Mouse (Mus musculus) erythroid progenitor cell, adult 5-6 weeks (primary cell): ENCODE data around the gene Gm39566. TPM values are rescaled to one million over a fixed set of nuclear protein-coding genes. Genes with fewer than 3 reads are reported as not detected.

Source experiments
- ATAC-seq: replicated peaks from 2 replicates; pipeline ENCODE4 v1.8.0; 2016; ENCODE audit warnings: moderate number of reproducible peaks, mild to moderate bottlenecking, moderate TSS enrichment, inconsistent platforms; ENCODE audit not compliant: poor library complexity, low FRiP score, severe bottlenecking
- total RNA-seq, 2 experiments: library from RNA; stranded (forward) in 1 of 2; stranded (reverse) in 1 of 2; fragments of 150-400 nt in 1 of 2; fragments of 186-747, 209-891 nt in 1 of 2; gene quantifications; 2 replicates each; pipeline versions ENCODE4 v1.2.3 to v1.2.4; 2015 to 2017; ENCODE audit warnings: low replicate concordance in 2 of 2

The Gm39566 gene
- total RNA-seq, 2 experiments from 2014 or later, result not detected

DNA sequence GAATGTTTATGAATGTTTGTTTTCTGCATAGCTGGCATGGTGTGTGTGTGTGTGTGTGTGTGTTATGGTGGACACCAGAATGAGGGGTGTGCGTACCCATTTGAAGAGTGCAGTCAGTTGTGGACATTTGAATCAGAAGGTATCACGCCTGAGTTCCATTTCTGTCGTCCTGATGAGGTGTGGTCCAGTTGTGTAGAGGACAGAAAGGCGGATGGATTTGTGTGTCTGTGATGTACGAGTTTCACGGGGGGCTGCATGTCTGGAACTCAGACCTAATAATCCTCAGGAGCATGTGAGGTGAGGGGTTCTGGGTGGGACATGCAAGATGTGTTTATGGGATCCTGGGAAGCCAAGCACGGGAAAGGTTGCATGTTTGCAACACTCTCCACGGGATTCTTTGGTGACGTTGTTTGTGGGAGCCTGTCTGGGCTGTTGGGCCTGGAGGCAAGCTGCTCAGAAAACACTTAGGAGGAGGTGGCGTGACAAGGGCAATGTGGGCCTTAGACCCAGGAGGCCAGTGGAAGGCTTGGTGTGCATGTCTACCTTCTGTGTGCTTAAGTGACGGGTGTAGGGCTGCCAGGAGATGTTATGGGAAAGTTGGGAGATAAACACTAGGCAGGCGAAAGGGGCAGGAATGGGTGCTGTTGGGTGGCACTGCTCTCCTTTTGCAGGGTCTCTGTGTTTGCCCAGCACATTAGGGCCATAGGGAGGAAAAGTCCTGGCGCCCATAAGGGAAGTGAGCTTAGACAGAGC is 48.0 kb downstream of the Gm39566 start:
- ATAC-seq, result no peak

DNA sequence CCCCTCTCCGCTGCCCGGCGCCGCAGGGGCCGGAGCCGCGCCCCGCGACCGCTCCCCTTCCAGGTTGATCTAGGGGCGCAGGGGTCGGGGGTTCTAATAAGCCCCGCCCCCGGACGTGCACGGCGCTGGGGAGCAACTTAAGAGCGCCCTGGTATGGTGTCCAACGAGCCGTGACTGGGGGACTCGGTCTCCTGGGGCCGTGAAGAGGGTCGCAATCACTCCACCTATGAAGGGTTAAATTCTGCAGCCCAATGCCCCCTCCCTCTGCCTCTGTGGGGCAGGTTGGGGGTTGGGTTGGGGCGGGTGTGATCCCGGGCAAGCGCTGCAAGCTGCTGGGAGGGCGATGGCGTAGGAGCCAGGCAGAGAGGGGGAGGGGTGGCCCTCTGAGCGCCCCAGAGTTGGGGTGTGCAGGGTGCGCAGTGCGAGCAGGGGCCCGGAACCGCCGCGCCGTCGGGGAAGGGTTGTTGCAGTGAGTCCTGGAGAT is 48.9 kb downstream of the Gm39566 start:
- 0 out of 2 replicates have a peak, but pooled peaks have one; percentile 40 for ATAC-seq

DNA sequence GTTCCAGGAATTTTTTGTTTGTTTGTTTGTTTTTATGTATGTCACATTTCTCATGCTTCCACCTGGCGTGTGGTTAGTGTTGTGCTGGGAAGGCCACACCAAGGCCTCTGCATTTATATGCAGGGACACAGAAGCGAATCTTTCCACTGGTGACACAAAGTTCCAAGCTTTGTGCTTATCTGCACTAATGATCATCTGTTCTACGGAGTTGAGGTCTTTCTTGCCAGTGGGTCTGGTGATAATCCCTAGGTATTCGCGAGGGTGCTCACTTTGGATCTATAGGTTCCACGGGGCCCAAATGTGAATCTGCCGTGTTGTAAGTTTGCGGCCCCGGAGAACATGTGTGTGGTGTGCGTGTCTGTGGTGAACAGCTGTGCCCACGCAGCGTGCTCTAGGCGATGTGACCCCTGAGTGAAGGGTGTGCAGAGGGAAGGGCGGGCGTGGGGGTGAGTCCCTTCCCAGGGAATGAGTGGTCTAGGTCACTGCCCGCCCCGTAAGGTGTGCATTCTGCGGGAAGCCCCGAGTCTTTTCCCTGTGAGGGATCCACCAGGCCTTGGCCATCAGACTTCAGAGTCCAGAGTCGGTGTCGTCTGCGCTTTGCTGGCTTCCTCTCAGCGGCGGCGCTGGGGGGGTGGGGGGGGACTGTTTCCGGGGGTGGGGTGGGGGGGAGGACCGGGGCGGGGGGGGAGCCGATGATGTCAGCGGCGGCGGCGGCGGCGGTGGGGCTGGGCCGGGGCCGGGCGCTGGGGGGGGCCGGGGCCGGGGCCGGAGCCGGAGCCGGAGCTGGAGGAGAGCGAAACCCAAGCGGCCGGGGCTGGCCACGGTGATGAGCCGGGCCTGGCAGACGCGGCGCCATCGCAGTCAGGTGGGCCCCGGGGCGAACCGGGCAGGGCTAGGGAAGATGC is 49.6 kb downstream of the Gm39566 start, which contains the start of gene Zbtb4:
TSS of gene Zbtb4 (plus strand) at position 692 of the 905 bp plus-strand sequence.
- no peak for ATAC-seq

DNA sequence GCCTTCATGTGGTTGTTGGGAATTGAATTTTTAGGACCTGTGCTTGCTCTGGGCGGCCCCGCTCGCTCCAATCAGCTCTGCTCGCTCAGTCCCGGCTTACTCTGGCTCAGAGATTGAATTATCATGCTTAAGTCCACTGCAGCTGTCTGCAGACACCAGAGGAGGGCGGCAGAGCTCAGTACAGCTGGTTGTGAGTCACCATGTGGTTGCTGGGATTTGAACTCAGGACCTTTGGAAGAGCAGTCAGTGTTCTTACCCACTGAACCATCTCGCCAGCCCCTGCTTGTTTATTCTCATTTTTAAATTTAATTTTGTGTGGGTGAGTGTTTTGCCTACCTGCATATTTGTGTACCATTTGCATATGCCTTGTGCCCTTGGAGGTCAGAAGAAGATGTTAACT is 51.5 kb downstream of the Gm39566 start:
- ATAC-seq, result no peak

DNA sequence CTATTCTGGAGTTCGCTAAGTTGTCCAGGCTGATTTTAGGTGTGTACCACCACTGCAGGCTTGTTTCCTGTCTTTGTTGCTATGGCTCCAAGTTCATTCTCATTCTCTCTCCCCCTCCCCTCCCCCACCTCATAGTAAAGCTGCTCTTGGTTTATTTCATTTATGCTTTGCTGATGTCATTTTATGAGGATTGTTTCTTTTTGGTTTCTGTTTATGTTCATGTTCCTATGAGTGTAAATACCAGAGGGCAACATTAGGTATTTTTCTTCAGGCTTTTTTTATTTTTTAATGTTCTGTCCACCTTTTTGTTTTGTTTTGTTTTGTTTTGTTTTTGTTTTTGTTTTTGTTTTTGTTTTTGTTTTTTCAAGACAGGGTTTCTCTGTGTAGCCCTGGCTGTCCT is 53.2 kb downstream of the Gm39566 start, which contains the start of gene Slc35g3:
TSS of gene Slc35g3 (minus strand) at position 101 of the 400 bp plus-strand sequence.
- ATAC-seq, result no peak

Other genes with a start within 250 kb of the Gm39566 start
Only the 30 nearest of the 44 such genes appear.
- not detected in 2 replicates for gene Sox15, start 160.0 kb downstream of the Gm39566 start, total RNA-seq (2015; ENCODE audit: low replicate concordance)
- gene Sox15, start 160.0 kb downstream of the Gm39566 start, total RNA-seq (2017; ENCODE audit: low replicate concordance), result not detected in 2 replicates
- 12.2 and 16.2 TPM in 2 replicates for gene Mpdu1, start 152.7 kb downstream of the Gm39566 start, total RNA-seq (2015; ENCODE audit: low replicate concordance)
- gene Mpdu1, start 152.7 kb downstream of the Gm39566 start, total RNA-seq (2017; ENCODE audit: low replicate concordance), result 17.7 and 28.4 TPM in 2 replicates
- gene Cd68, start 149.1 kb downstream of the Gm39566 start, total RNA-seq (2015; ENCODE audit: low replicate concordance), result 65.0 and 66.7 TPM in 2 replicates
- gene Cd68, start 149.1 kb downstream of the Gm39566 start, total RNA-seq (2017; ENCODE audit: low replicate concordance), result 39.1 and 47.7 TPM in 2 replicates
- 233 and 247 TPM in 2 replicates for gene Eif4a1, start 142.9 kb downstream of the Gm39566 start, total RNA-seq (2015; ENCODE audit: low replicate concordance)
- 229 and 230 TPM in 2 replicates for gene Eif4a1, start 142.9 kb downstream of the Gm39566 start, total RNA-seq (2017; ENCODE audit: low replicate concordance)
- 32.3 and 41.8 TPM in 2 replicates for gene Senp3, start 133.2 kb downstream of the Gm39566 start, total RNA-seq (2015; ENCODE audit: low replicate concordance)
- 24.8 and 43.4 TPM in 2 replicates for gene Senp3, start 133.2 kb downstream of the Gm39566 start, total RNA-seq (2017; ENCODE audit: low replicate concordance)
- 3.2 TPM in 1 of 2 replicates, not detected in the other for gene Tnfsf13, start 129.5 kb downstream of the Gm39566 start, total RNA-seq (2015; ENCODE audit: low replicate concordance)
- 4.1 TPM in 1 of 2 replicates, not detected in the other for gene Tnfsf13, start 129.5 kb downstream of the Gm39566 start, total RNA-seq (2017; ENCODE audit: low replicate concordance)
- gene Tnfsf12, start 119.4 kb downstream of the Gm39566 start, total RNA-seq (2015; ENCODE audit: low replicate concordance), result 1.3 and 7.2 TPM in 2 replicates
- not detected in 2 replicates for gene Tnfsf12, start 119.4 kb downstream of the Gm39566 start, total RNA-seq (2017; ENCODE audit: low replicate concordance)
- 1.8 TPM in 1 of 2 replicates, not detected in the other for gene Tnfsfm13, start 119.2 kb downstream of the Gm39566 start, total RNA-seq (2015; ENCODE audit: low replicate concordance)
- 6.4 and 9.4 TPM in 2 replicates for gene Tnfsfm13, start 119.2 kb downstream of the Gm39566 start, total RNA-seq (2017; ENCODE audit: low replicate concordance)
- gene Polr2a, start 56.7 kb downstream of the Gm39566 start, total RNA-seq (2015; ENCODE audit: low replicate concordance), result 124 and 145 TPM in 2 replicates
- 131 and 162 TPM in 2 replicates for gene Polr2a, start 56.7 kb downstream of the Gm39566 start, total RNA-seq (2017; ENCODE audit: low replicate concordance)
- not detected in 2 replicates for gene Slc35g3, start 53.3 kb downstream of the Gm39566 start, total RNA-seq (2015; ENCODE audit: low replicate concordance)
- gene Slc35g3, start 53.3 kb downstream of the Gm39566 start, total RNA-seq (2017; ENCODE audit: low replicate concordance), result not detected in 2 replicates
- gene Zbtb4, start 49.4 kb downstream of the Gm39566 start, total RNA-seq (2015; ENCODE audit: low replicate concordance), result 2.9 and 3.8 TPM in 2 replicates
- gene Zbtb4, start 49.4 kb downstream of the Gm39566 start, total RNA-seq (2017; ENCODE audit: low replicate concordance), result 0.77 and 3.0 TPM in 2 replicates
- gene Chrnb1, start 19.4 kb downstream of the Gm39566 start, total RNA-seq (2015; ENCODE audit: low replicate concordance), result not detected in 2 replicates
- 0.77 TPM in 1 of 2 replicates, not detected in the other for gene Chrnb1, start 19.4 kb downstream of the Gm39566 start, total RNA-seq (2017; ENCODE audit: low replicate concordance)
- gene Fgf11, start 13.4 kb downstream of the Gm39566 start, total RNA-seq (2015; ENCODE audit: low replicate concordance), result not detected in 2 replicates
- gene Fgf11, start 13.4 kb downstream of the Gm39566 start, total RNA-seq (2017; ENCODE audit: low replicate concordance), result not detected in 2 replicates
- gene Tmem102, start 9.7 kb downstream of the Gm39566 start, total RNA-seq (2015; ENCODE audit: low replicate concordance), result not detected in 2 replicates
- gene Tmem102, start 9.7 kb downstream of the Gm39566 start, total RNA-seq (2017; ENCODE audit: low replicate concordance), result not detected in 2 replicates
- not detected in 2 replicates for gene Spem2, start 3.2 kb upstream of the Gm39566 start, total RNA-seq (2015; ENCODE audit: low replicate concordance)
- gene Spem2, start 3.2 kb upstream of the Gm39566 start, total RNA-seq (2017; ENCODE audit: low replicate concordance), result not detected in 2 replicates
- gene Spem1, start 6.9 kb upstream of the Gm39566 start, total RNA-seq (2015; ENCODE audit: low replicate concordance), result not detected in 2 replicates
- not detected in 2 replicates for gene Spem1, start 6.9 kb upstream of the Gm39566 start, total RNA-seq (2017; ENCODE audit: low replicate concordance)
- gene Nlgn2, start 22.5 kb upstream of the Gm39566 start, total RNA-seq (2015; ENCODE audit: low replicate concordance), result 0.72 and 0.84 TPM in 2 replicates
- gene Nlgn2, start 22.5 kb upstream of the Gm39566 start, total RNA-seq (2017; ENCODE audit: low replicate concordance), result 0.08 and 0.26 TPM in 2 replicates
- 258 and 276 TPM in 2 replicates for gene Tmem256, start 23.2 kb upstream of the Gm39566 start, total RNA-seq (2015; ENCODE audit: low replicate concordance)
- 123 and 303 TPM in 2 replicates for gene Tmem256, start 23.2 kb upstream of the Gm39566 start, total RNA-seq (2017; ENCODE audit: low replicate concordance)
- gene Plscr3, start 31.1 kb upstream of the Gm39566 start, total RNA-seq (2015; ENCODE audit: low replicate concordance), result 24.9 and 26.0 TPM in 2 replicates
- 15.1 and 27.7 TPM in 2 replicates for gene Plscr3, start 31.1 kb upstream of the Gm39566 start, total RNA-seq (2017; ENCODE audit: low replicate concordance)
- gene Tnk1, start 43.4 kb upstream of the Gm39566 start, total RNA-seq (2015; ENCODE audit: low replicate concordance), result 5.9 and 6.8 TPM in 2 replicates
- gene Tnk1, start 43.4 kb upstream of the Gm39566 start, total RNA-seq (2017; ENCODE audit: low replicate concordance), result 7.3 and 8.1 TPM in 2 replicates
- gene Tmem95, start 62.7 kb upstream of the Gm39566 start, total RNA-seq (2015; ENCODE audit: low replicate concordance), result not detected in 2 replicates
- not detected in 2 replicates for gene Tmem95, start 62.7 kb upstream of the Gm39566 start, total RNA-seq (2017; ENCODE audit: low replicate concordance)
- 0.72 and 0.84 TPM in 2 replicates for gene Kctd11, start 66.1 kb upstream of the Gm39566 start, total RNA-seq (2015; ENCODE audit: low replicate concordance)
- gene Kctd11, start 66.1 kb upstream of the Gm39566 start, total RNA-seq (2017; ENCODE audit: low replicate concordance), result 0.13 TPM in 1 of 2 replicates, not detected in the other
- gene Acap1, start 80.2 kb upstream of the Gm39566 start, total RNA-seq (2015; ENCODE audit: low replicate concordance), result 9.4 and 12.6 TPM in 2 replicates
- gene Acap1, start 80.2 kb upstream of the Gm39566 start, total RNA-seq (2017; ENCODE audit: low replicate concordance), result 8.5 and 11.6 TPM in 2 replicates
- gene 2810408A11Rik, start 85.7 kb upstream of the Gm39566 start, total RNA-seq (2015; ENCODE audit: low replicate concordance), result 2.5 TPM in 1 of 2 replicates, not detected in the other
- 0.51 TPM in 1 of 2 replicates, not detected in the other for gene 2810408A11Rik, start 85.7 kb upstream of the Gm39566 start, total RNA-seq (2017; ENCODE audit: low replicate concordance)
- 8.6 and 8.8 TPM in 2 replicates for gene Neurl4, start 85.8 kb upstream of the Gm39566 start, total RNA-seq (2015; ENCODE audit: low replicate concordance)
- gene Neurl4, start 85.8 kb upstream of the Gm39566 start, total RNA-seq (2017; ENCODE audit: low replicate concordance), result 23.2 and 59.7 TPM in 2 replicates
- gene Gps2, start 98.6 kb upstream of the Gm39566 start, total RNA-seq (2015; ENCODE audit: low replicate concordance), result 268 and 359 TPM in 2 replicates
- gene Gps2, start 98.6 kb upstream of the Gm39566 start, total RNA-seq (2017; ENCODE audit: low replicate concordance), result 130 and 161 TPM in 2 replicates
- 394 and 471 TPM in 2 replicates for gene Eif5a, start 106.7 kb upstream of the Gm39566 start, total RNA-seq (2015; ENCODE audit: low replicate concordance)
- 246 and 254 TPM in 2 replicates for gene Eif5a, start 106.7 kb upstream of the Gm39566 start, total RNA-seq (2017; ENCODE audit: low replicate concordance)
- not detected in 2 replicates for gene Ybx2, start 120.5 kb upstream of the Gm39566 start, total RNA-seq (2015; ENCODE audit: low replicate concordance)
- 3.9 TPM in 1 of 2 replicates, not detected in the other for gene Ybx2, start 120.5 kb upstream of the Gm39566 start, total RNA-seq (2017; ENCODE audit: low replicate concordance)
- gene Slc2a4, start 132.9 kb upstream of the Gm39566 start, total RNA-seq (2015; ENCODE audit: low replicate concordance), result 94.7 and 103 TPM in 2 replicates
- gene Slc2a4, start 132.9 kb upstream of the Gm39566 start, total RNA-seq (2017; ENCODE audit: low replicate concordance), result 246 and 613 TPM in 2 replicates
- gene Cldn7, start 149.5 kb upstream of the Gm39566 start, total RNA-seq (2015; ENCODE audit: low replicate concordance), result not detected in 2 replicates
- not detected in 2 replicates for gene Cldn7, start 149.5 kb upstream of the Gm39566 start, total RNA-seq (2017; ENCODE audit: low replicate concordance)